Mouse (Mus musculus) adrenal gland, postnatal 36 days (tissue): ENCODE data around the gene Wnt10b. TPM values are rescaled to one million over a fixed set of nuclear protein-coding genes. Genes with fewer than 3 reads are reported as not detected.
A peak's percentile ranks its signal among the peaks of the same experiment; 100 is the strongest.
"Not testable (repeated sequence)": the region's sequence is repeated elsewhere in the genome, so short reads cannot be mapped to it uniquely, and the experiment has no call there.

Experiments
- DNase-seq, 2 experiments: peaks; one replicate each; pipeline ENCODE4 v3.0.0; 2021; ENCODE audit warnings: mixed read lengths in 1 of 2
- total RNA-seq, 2 experiments: library from RNA; stranded (reverse); gene quantifications; 2 replicates each; pipeline ENCODE4 v1.2.3; 2021

The Wnt10b gene
- total RNA-seq, 2 experiments from 2014 or later, result 1.1 to 1.3 TPM

DNA sequence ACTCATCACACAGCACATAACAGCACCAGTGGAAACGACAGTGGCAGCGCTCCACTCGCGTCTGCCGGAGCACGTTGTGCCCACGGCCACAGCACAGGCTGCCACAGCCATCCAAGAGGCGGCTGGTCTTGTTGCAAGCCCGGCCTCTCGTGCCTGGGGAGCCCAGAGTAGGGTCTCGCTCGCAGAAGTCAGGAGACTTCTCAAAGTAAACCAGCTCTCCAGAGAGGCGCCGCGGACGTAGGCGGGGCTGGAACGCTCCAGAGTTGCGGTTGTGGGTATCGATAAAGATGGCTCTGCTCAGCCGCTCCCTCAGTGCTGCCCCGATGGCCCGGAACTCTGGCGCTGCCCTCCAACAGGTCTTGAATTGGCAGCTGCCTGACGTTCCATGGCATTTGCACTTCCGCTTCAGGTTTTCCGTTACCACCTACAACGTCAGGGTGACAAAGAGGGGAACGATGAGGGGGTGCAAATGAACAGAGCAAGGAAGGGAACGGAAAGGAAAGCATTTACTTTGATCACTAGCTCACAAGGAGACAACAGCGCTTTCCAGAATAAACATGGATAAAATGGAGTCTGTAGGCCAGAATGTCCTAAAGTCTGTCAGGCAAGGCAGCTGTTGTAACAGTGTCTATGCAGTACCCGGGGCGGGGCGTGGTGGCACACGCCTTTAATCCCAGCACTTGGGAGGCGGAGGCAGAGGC, 5.3 kb downstream of the Wnt10b start:
- DNase-seq, result peak; percentile 49 to 55

DNA sequence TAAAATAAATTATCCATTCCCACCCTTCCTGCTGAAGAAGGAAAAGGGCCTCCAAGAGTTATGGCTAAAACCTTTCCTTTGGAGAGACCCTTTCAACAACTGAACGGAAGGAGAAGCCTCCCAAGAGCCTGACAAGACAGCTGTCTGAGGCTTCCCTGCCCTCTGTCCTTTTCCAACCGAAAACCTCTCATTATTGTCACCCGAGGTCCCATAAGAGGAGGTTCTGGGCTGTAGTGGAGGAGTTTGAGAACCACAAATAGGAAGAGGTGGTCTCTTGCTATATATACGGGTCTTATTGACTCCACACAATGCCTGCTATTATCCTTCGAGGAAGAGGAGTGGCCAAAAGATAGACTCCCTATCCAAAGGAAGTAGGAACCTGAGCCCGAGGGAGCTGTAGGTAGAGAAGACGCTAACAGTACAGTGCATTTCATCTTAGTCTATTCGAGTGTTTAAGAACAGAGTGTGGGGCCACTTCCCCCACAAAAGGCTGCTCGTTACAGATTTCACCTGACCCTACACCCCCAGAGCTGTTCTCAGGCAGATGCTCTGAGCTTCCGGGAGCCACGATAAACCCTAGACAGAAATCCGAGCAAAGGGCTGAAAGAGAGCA, 6.0 kb downstream of the Wnt10b start:
- no peak for DNase-seq

DNA sequence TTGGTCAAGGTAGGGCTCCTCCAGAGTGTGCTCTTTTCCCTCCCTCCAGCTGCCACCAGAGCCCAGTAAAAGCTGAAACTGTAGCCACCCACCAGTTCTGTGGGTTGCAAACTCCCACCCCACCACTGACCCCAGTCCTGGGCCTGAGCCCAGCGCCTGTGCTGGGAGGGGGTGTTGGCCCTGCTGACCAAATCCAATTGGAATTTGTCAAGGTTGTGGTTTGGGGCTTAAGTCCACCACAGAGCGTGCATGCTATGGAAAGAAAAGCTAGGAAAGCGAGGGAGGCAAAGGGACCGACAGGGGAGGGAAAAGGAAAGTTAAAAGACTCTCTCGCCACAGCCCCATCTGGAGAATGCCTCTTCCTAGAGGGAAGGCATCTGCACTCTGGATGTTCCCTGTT, 9.7 kb downstream of the Wnt10b start:
- DNase-seq, result peak in 1 of 2 experiments; percentile 47

DNA sequence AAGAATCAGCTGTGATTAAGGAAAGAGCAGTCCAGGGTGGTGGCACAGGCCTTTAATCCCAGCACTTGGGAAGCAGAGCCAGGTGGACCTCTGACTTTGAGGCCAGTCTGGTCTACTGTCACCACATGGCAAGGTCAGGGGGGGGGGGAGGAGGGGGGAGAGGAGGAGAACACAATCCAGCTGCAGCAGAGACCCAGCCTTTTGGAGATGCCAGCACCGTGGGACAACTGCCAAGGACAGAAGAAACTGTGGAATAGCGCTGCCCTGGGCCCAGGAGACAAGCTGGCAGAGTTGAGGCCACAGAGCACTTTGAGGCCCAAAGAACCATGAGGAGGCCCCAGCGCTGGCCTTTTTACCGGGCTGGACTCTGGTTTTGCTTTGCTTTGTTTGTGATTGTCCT, 12.0 kb downstream of the Wnt10b start:
- DNase-seq, result peak; percentile 57 to 72

DNA sequence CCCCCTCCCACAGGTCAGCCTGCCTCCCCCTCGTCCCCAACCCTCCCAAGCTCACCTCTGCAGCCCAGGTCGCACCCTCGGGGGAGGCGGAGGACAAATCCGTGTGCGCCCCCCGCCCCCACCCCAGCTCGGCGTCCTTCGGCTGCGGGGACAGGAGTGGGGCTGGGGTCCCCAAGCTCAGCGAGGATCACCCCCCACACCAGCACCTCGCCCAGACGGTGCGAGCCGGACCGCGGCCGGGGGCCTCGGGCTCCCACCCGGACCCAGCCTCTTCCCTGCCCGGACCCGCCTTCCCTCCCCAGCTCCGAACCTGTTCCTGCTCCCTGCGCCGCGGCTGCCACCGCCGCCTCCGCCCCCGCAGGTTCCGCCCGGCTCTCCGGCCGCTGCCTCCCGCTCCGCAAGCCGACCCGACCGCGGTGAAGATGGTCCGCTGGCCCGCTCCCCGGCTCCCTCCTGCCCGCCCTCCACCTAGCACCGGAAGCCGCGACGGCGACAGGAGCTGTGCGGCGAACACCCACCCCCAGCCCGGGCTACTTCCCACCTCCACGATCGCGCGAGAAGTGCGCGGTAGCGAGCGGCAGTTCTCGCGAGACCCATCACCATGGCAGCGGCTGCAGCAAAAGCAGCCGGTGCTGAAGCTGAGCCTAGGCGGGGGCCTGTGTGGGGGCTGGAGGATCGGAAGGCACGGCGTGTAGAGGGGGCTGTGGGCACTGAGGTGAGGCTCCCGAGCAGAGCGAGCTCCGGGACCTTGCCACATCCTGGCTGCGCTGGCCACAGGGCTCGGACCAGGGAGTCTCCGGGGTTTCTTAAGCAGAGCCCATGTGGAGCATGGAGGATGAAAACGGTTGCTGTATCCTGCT, 15.1 kb downstream of the Wnt10b start, which contains the start of gene Arf3:
Arf3 (minus strand) TSS at position 545 of the 860 bp plus-strand sequence.
- DNase-seq, result peak; percentile 98 to 99

DNA sequence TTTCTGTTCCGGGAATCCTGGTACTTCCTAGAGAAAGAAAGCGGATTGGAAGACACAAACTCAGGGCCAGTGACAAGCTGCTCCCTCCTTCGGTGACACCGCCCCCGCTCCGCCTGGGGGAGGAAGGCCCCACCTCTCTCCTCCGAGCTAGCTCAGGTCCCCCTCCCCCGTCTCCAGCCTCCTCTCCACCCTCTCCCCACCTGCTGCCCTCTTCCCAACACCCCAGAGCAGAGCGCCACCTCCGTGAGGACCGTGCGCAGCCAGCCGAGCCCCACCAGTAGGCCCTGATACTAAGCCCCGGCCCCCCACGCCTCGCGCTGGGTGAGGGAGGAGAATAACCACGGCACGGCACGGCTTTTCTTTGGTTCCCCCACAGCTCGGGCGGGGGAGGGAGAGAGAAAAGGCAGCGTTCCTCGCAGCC, 15.7 kb downstream of the Wnt10b start:
- peak; percentile 89 to 92 for DNase-seq

DNA sequence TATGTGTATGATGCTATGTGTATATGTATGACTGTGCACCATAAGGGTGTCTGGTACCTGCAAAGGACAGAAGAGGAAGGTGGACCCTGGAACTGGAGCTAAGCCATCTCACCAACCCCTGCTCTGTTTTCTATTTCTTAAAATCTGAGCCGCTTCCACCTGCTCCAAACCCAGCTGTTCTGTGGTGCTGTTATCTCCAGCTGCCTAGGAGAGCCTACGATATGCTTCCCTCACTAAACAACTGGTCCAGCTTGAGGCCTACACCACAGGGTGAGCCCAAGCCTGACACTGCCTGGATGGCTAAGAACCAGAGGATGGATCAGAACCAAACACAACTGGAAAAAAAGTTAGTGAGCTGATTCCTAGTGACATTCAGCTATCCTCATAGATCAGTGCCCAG, 23.8 kb downstream of the Wnt10b start:
- no peak for DNase-seq

DNA sequence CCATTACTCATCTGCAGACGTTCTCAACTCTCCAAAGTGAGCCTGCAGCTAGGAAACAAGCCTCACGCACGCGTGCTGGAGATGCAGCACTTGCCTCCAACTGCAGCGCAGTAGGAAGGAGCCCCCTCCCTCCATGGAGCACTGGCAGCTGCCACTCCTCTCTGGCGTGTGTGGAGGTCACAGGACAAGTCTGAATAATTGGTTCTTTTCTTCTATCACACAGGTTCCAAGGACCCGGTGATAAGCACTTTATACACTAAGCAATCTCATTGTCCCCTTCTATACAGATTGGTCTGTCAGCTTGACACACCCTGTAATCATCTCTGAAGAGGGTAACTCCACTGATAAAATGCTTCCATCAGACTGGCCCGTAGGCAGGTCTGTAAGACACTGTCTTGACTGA, 24.9 kb downstream of the Wnt10b start:
- DNase-seq, result no peak

DNA sequence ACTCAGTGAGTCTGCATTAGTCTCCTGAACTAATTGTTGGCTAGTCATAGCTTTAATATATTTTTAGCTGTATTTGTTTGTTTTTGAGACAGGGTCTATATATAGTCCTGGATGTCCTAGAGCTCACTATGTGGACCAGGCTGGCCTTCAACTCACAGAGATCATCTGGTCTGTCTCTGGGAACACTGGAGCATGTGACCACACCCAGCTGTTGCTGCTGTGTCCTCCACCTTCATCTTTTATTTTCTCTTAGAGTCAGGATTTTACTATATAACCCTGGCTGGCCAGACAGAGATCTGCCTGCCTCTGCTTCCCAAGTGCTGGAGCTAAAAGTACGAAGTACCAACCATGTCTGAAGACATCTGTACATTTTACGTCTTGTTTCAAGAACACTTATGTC, 28.9 kb downstream of the Wnt10b start:
- DNase-seq, result no peak

DNA sequence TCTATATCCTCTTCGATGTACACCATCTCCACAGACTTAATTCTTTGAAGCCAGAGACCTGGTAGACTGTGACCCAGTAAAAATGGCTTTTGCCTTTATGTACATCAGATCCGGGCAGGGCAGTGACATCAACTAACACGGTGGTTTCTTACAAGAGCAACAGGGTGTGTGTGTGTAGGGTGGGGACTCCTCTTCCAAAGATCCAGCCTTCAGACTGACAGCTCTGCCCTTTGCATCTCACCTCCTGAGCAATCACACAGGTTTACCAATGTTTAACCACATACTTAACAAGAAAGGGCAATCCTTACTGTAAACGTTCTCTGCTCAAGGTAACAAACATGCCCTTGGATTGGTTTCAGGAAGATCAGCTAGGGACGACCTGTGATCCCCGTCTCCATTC, 30.7 kb downstream of the Wnt10b start:
- no peak for DNase-seq

DNA sequence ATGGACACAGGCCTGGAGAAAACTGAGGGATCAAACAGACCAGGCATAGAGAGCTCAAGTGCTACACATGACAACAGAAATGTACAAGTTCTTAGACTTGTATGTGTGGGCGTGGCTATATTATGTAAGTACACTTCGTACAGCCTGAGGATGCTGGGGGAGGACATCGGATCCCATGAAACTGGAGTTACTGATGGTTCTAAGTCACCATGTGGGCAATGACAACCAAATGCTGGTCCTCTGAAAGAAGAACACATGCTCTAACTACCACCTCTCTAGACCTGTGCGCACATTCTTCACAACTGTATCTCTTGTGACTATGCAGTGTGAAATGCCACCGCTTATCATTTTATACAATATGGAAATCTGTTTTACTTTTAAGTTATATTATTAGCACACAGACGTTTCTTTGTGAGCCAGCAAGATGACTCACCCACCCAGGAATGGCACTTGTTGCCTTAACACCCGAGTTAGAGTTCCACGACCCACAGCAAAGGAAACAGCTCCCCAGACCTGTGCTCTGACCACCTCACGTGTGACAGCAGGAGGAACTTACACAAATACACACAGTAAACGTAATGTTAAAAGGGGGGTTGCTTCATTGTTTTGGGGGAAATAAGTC, 31.5 kb downstream of the Wnt10b start:
- peak in 1 of 2 experiments; percentile 24 for DNase-seq

DNA sequence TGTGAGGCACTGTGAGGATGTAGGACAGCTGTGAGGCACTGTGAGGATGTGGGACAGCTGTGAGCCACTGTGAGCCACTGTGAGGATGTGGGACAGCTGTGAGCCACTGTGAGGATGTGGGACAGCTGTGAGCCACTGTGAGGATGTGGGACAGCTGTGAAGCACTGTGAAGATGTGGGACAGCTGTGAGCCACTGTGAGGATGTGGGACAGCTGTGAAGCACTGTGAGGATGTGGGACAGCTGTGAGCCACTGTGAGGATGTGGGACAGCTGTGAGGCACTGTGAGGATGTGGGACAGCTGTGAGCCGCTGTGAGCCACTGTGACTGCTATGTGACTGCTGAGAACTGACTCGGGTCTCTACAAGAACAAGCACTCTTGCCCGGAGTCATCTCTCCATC, 34.1 kb downstream of the Wnt10b start:
- DNase-seq, result not testable (repeated sequence)

DNA sequence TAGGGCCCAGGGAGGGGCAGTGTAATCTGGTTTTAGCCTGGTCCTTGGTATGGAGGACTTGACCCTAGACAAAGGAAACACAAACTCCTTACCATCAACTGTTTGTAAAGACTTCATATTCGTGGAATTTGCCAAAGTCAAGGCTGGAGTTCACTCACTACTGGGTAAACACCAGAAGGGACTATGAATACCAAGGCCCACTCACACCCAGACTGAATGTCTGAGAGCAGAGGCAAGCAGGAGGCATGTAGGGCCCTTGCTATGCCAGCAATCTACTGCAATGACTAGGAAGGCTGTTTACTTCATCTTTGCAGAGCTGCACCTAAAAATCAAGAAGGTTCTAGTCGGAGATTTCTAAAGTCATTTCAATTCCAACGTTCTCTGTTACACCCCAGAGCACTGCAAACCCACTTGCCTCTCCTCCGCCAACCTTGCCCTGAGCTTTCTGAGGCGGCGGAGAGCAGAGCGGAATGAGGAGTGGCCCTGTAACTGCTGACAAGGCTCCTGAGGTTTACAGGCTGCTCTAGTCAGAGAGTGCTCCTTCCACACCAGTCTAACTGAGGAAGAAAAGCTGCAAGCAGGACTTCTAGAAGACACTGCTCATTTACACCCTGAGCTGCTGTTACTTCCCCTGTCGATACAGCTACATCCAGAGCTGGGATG, 35.1 kb downstream of the Wnt10b start:
- DNase-seq, result no peak

DNA sequence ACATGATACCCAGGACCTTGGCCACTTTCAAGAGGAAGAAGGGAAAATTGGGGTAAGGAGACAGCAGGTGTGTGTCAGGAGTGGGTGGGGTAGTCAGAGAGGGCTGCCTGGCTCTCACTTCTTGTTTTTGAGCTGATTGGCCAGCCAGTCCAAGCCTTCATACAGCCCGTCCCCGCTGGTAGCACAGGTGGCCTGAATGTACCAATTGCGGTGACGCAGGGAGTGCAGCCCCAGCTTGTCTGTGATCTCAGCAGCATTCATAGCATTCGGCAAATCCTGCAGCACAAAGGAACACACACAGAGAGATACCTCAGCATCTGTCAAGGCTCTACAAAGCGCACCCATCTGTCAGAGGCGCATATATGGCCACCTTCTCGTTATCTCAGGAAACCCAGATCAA, 37.7 kb downstream of the Wnt10b start:
- no peak for DNase-seq

DNA sequence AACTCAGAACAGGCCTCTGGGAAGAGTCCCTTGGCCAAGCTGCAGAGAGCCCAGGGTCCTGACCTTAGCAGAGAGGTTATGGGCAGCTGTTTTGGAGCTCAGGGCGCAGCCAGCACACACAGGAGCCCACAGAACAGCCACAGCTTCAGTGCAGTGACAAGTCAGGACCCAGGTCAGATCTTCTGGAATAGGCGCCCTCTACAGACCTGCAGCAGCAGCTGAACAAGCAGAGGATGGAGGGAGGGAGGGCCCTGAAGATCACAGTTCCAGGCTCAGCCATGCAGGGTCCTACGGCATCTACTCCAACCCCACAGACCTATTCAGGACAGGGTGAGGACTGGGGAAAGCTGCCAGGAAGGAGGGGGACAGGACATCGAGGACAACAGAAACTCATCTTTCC, 39.2 kb downstream of the Wnt10b start:
- no peak for DNase-seq

DNA sequence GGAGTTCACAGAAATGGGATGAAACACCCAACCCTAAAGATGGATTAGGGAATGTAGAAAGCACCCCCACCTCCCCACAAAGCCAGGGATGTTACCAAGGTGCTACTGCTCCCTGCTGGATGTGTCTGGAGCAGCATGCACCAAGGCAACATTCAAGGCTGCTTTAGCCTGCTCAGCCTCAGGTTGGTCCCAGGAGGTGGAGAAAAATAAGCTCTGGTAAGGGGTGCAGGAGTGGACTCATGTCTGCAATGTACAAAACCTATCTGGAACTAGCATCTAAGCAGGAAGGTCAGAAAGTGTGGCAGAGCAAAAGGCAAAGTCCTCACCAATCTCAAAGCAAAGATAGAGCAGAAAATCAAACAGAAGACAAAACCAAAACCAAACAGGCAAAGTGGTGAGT, 40.1 kb downstream of the Wnt10b start:
- peak; percentile 33 to 51 for DNase-seq

DNA sequence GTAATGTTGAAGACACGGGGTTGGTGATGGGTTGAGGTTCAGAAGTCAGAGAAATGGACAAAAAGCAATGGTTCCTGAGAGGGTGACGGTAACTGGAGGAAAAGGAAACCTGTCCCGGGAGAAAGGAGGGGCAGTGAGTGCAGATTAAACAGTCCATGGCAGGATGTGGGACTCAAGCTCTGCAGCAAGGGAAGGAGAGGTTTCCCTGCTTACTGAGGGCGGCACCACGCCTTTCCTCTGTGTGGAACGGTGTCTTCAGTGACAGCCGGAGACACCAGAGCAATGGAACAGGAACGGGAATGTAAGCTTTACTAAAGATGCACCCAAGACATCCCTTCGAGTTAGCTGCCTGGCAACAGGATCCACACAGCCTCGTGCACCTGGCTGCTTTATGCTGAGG, 41.4 kb downstream of the Wnt10b start:
- no peak for DNase-seq

DNA sequence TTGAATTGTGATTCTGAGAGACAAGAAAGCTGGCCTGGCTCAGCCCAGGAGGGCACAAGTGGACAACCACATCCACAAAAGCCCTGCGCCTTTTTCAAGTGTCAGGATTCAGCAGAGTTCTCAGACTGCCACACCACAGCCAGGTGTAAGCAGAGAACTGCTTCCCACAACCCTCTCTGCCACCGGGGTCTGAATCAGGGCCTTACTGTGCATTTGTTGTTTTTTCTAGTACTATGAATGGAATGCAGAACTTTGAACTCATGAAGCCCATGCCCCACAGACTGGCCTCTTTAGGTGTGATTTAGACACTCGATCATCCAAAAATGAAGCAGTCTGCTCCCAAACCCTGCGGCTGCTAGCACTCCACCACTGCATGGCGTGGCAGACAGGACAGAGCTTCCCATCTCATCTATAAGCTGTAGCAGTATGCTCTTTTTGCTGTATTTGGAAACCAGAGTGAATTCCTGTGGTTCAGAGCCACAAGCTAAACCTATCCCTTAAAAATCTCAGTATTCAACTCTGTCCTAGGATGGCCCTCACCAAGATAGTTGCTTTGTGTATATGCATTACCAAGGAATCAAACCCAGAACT, 43.9 kb downstream of the Wnt10b start:
- no peak for DNase-seq

DNA sequence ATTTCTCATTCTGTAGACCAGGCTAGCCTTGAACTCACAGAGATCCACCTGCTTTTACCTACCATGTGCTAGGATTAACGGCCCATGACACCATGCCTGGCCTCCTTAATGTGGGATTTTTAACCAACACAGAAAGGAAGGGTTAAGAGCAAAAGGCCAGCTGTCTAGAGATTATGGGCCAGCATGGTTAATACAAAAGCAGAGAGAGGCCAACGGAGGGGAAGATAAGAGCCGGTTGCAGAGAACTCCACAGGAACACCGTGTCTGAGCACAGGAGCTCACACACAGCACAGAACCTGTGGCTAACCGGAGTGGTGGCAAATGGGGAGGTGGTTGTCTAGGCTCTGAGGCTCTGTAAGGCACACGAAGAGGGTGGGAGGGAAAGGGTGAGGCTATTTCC, 44.6 kb downstream of the Wnt10b start:
- DNase-seq, result no peak

DNA sequence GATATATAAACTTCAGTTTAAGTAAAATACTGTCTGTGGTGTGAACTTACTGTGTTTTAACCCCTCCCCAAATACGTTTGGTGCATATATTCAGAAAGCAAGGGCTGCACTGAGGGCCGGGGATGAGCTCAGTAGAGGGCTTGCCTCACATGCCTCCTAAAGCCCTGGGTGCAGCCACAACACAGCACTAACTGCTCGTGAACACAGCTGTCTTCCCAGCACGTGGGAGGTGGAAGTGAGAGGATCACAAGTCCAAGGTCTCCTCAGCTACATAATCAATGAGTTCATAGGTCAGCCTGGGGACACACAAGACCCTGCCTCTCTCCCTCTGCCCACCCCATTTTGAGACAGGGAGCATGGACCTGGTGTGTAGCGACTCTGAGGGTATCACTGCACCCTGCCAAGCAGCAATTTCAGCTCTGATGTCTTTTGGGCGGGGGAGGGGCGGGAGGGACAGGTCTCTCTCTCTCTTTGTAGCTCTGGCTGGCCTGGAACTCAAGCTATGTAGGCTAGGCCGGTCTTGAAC, 45.9 kb downstream of the Wnt10b start:
- DNase-seq, result no peak

DNA sequence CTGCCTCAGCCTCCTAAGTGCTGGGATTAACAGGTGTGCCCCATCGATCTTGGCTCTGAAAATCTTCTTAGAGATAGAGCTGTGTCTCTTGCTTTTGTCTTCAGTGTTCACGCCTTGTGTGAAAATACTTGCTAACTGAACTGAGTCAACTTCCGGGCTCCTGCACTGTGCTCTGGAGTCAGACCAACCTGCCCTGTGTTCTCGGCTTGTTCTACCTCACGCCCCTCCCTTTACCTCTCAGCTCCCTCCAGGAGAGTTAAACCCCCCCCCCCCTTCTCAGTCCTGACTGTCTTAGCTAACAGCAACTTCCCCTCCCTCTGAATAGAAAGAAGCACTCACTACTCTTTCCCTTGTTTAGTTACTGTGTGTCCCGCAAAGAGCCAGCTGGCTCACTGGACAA, 47.2 kb downstream of the Wnt10b start:
- no peak for DNase-seq
